Mouse (Mus musculus) heart, embryonic 14.5 days (tissue): ENCODE data around the gene 1700066M21Rik. TPM values are rescaled to one million over a fixed set of nuclear protein-coding genes. Genes with fewer than 3 reads are reported as not detected.

Experiments used
- ATAC-seq: fragments of 200-750 bp; cut with Nextera tagmentation; 2 replicates; pipeline ENCODE4 v1.8.0; 2017; ENCODE audit warnings: low read depth, moderate TSS enrichment; ENCODE audit not compliant: insufficient number of reproducible peaks, insufficient read depth, low FRiP score
- H3K27ac ChIP-seq, 2 experiments: fragments of 200-500 bp in 1 of 2; fragments of 300-500 bp in 1 of 2; sonication (generic) in 1 of 2; replicated peaks in 1 of 2; 2 replicates each; pipeline ENCODE4 v1.5.1; 2012 to 2014; ENCODE audit warnings: low read depth in 2 of 2, low read length in 2 of 2, control low read depth in 1 of 2, mild to moderate bottlenecking in 1 of 2, mixed read lengths in 1 of 2; ENCODE audit not compliant: control insufficient read depth in 1 of 2, insufficient read depth in 1 of 2
- H3K27me3 ChIP-seq: fragments of 300-500 bp; sonication (generic); 2 replicates; pipeline ENCODE4 v1.6.1; 2014; ENCODE audit warnings: mild to moderate bottlenecking, low read length, control low read depth; ENCODE audit not compliant: control insufficient read depth, insufficient read depth
- H3K36me3 ChIP-seq: fragments of 300-500 bp; sonication (generic); 2 replicates; pipeline ENCODE4 v1.6.1; 2014; ENCODE audit warnings: mild to moderate bottlenecking, control low read depth, low read length, mixed read lengths; ENCODE audit not compliant: control insufficient read depth, insufficient read depth
- H3K4me1 ChIP-seq, 2 experiments: fragments of 200-500 bp in 1 of 2; fragments of 300-500 bp in 1 of 2; sonication (generic) in 1 of 2; 2 replicates each; pipeline ENCODE4 v1.6.1; 2012 to 2014; ENCODE audit warnings: low read length in 2 of 2, control low read depth in 1 of 2, mixed read lengths in 1 of 2; ENCODE audit not compliant: control insufficient read depth in 2 of 2, insufficient read depth in 2 of 2
- H3K4me2 ChIP-seq: fragments of 300-500 bp; sonication (generic); 2 replicates; pipeline ENCODE4 v1.6.1; 2014; ENCODE audit warnings: mild to moderate bottlenecking, low read length
- H3K4me3 ChIP-seq, 2 experiments: fragments of 200-500 bp in 1 of 2; fragments of 300-500 bp in 1 of 2; sonication (generic) in 1 of 2; 2 replicates each; pipeline ENCODE4 v1.5.1; 2012 to 2014; ENCODE audit warnings: low read length in 2 of 2, mild to moderate bottlenecking in 2 of 2, control low read depth in 1 of 2, low read depth in 1 of 2, moderate library complexity in 1 of 2; ENCODE audit not compliant: control insufficient read depth in 1 of 2, insufficient read depth in 1 of 2
- H3K9ac ChIP-seq: fragments of 300-500 bp; sonication (generic); 2 replicates; pipeline ENCODE4 v1.6.1; 2014; ENCODE audit warnings: mild to moderate bottlenecking, low read length
- H3K9me3 ChIP-seq: fragments of 300-500 bp; sonication (generic); 2 replicates; pipeline ENCODE4 v1.6.1; 2016; ENCODE audit warnings: low read length, control low read depth; ENCODE audit not compliant: control insufficient read depth
- WGBS: fragments of 180-500 bp; shearing (Covaris S2); extraction: QIAGEN DNeasy Blood & Tissue Kit; methylation state at CpG from one replicate; pipeline ENCODE4 v1.1.7; 2014; 5-methylcytosine and 5-hydroxymethylcytosine counted together
- polyA plus RNA-seq: library from polyadenylated mRNA; unstranded; fragments of >200 nt; fragmentation: Nextera tagmentation; extraction: Ambion mirVana; gene quantifications from 2 replicates; pipeline ENCODE4 v1.2.1, GENCODE M21; 2014

The 1700066M21Rik gene
- polyA plus RNA-seq, 1 experiment from 2014 or later = 8.7 TPM

DNA sequence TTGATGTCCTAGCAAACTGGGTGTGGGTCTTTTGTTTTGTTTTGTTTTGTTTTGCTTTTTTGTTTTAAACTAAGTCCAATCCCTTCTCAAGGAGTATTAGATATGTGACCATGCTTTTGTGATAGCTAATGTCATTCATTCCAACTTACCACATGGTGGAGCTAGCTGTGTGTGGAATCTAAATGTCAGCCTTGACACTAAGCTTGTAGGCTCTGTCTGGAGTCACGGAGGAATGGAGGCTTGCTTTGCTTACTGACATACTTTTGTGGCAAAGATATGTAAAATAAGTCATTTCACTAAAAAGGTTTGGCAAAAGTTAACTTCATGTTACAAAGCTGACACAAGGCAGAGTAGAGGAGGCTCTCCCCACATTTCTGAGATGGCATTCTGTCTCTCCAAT, 46.3 kb downstream of the 1700066M21Rik start:
- Histone ChIP-seq H3K27ac (no peak overlapping the region), H3K4me2 (no peak overlapping the region), H3K9me3 (no peaks in the 10 kb centered on the region), H3K27me3 (no peaks in the 10 kb centered on the region), H3K4me3 (no peak overlapping the region), H3K9ac (no peak overlapping the region), H3K36me3 (no peaks in the 10 kb centered on the region), H3K4me1 (no peaks in the 10 kb centered on the region)
- ATAC-seq = no peak
- WGBS = 3% methylated on average over 1 of the region's 1 CpGs

DNA sequence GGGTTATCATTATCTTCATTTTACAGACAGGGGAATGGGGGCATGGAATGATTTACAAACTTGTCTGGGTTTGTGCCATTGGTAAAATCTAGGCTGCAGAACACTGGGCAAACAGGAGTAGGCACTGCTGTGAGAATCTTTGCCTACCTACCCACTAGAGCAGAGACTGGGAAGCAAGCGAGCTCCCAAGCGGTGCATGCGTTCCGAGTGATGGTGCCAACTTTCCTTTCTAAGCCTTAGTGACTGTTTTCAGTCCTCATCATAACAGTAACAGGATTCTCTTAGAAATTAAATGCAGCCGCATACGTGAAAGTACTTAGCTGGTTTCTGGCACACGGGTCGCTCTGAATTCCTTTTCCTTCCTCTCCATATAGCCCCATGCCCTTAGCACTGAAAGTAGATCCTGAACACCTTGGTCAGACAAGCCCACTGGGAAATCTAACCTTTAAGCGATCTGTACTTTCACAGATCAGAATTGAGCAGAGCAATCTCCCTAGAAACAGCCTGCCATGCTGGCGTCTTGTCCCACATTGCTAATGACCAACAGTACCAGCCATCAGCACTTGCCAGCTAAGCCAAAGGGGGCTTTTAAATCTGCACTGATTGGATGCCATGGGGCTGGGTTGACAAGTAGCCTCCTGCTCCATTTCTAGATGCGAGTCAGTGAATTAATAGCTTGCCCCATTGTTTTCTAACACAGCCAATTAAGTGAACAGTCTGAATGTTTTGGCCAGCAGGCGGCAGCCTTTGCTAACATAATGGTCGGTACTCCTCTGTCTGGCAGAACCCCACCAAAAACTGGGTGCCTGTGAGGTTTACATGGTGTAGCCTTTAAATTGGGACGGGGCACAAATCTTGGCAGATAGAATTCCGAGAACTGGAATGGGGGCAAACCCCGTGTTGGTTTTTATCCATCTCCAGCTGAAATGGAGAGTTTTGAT, 51.2 kb downstream of the 1700066M21Rik start:
- Histone ChIP-seq H3K4me2 (peak overlapping the region; percentile 46), H3K9me3 (no peaks in the 10 kb centered on the region), H3K4me1 (no peaks in the 10 kb centered on the region; a peak in 1 of 4 replicates), H3K9ac (no peak overlapping the region), H3K27me3 (no peaks in the 10 kb centered on the region), H3K36me3 (no peaks in the 10 kb centered on the region), H3K27ac (no peak overlapping the region), H3K4me3 (no peak overlapping the region)
- ATAC-seq = no peak
- WGBS = 54% methylated on average over 16 of the region's 16 CpGs

DNA sequence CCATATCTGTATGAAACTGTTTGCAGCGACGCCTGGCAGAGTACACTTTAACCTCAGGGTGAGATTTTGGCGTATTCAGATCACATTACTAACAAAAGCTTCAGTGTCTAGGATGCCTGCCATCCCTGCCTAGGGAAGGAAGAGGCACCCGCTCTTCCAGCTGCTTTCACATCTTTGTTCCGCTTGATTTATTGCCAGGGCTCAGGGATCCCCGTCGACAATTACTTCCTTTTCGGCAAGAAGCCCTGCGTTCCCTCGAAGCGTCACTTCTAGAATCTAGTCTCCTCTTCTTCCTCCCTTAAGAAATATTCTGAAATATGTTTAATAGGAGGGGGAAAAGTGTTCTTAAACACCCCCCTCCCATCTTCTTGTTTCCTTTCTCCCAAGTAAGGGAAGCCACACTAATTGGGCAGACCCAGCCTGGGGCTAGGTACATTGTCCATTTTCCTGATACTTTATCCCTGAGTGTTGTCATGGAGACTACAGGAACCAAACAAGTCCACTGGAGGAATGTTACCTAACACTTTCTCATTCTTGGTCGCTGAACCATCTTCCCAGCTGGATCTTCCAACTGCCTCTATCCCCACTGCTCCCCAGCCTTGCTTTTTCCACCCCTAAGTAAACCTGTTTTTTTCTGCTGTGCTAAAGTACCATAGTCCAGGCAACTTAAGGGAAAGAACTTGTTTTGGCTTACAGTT, 52.5 kb downstream of the 1700066M21Rik start:
- ATAC-seq = no peak
- Histone ChIP-seq H3K36me3 (no peaks in the 10 kb centered on the region), H3K4me1 (no peaks in the 10 kb centered on the region; a peak in 1 of 4 replicates), H3K9ac (no peak overlapping the region), H3K9me3 (no peaks in the 10 kb centered on the region), H3K27me3 (no peaks in the 10 kb centered on the region), H3K4me2 (peak overlapping the region; percentile 49), H3K4me3 (no peak overlapping the region), H3K27ac (peak overlapping the region in 1 of 2 experiments; percentile 47; a peak in 2 of 4 replicates)
- WGBS = 44% methylated on average over 12 of the region's 12 CpGs

DNA sequence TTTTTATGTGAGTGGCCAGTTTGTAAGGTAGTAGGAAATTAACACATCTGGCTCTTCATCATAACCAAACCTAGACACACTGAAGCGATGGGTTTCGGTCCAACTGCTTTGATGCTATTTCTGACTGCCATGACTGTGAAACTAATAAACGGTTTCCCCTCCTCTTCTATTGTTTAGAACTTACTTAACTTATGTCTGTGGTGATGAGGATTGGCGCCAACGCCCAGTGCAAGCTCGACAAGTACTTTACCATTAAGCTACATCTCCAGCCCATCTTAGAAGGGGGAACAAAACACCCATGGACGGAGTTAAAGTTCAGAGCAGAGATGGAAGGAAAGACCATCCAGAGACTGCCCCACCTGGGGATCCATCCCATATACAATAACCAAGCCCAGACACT, 55.7 kb downstream of the 1700066M21Rik start:
- Histone ChIP-seq H3K27me3 (no peaks in the 10 kb centered on the region), H3K4me2 (no peak overlapping the region), H3K36me3 (no peaks in the 10 kb centered on the region), H3K9me3 (no peaks in the 10 kb centered on the region), H3K4me3 (no peak overlapping the region), H3K9ac (no peak overlapping the region), H3K27ac (no peak overlapping the region), H3K4me1 (peaks cover 4 to 11% of the 10 kb centered on the region in 2 experiments; a peak in 3 of 4 replicates)
- no peak for ATAC-seq
- WGBS = 92% methylated on average over 7 of the region's 7 CpGs

Other genes starting within 250 kb of the 1700066M21Rik start
- 14.6 and 15.7 TPM in 2 replicates for gene Maip1, start 28.7 kb downstream of the 1700066M21Rik start, polyA plus RNA-seq
- gene Tyw5, start 29.5 kb downstream of the 1700066M21Rik start, polyA plus RNA-seq = 17.1 and 18.2 TPM in 2 replicates